Mouse (Mus musculus): ENCODE results near the gene Usp30. TPM values are rescaled to one million over a fixed set of nuclear protein-coding genes. Genes with fewer than 3 reads are reported as not detected.

The Usp30 gene
- polyA plus RNA-seq, 1 experiment = 35.0 TPM

GRCm38 (mm10) chr5:114155168-114155933 is 90.1 kb downstream of the Usp30 start:
- no peak for DNase-seq (ENCODE audit: low read depth)

DNA sequence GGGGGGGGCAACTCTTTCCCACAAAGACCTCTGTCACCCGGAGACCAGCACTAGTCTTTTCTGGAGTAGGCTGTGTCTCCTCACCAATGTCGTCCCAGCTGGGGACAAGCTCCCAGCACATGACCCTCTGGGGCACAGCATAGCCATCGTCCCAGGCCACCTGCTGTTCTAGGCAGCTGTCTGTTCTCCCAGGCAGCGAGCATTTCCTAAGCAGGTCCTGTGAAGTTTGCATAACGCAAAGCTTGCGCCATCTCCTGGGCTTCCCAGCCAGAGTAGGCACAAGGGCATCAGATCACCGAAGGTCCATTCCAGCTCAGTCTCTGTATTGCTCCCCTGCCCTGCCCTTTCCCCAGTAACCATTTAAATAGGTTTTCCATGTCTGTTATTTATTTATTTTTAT is 92.0 kb downstream of the Usp30 start:
- no peak for DNase-seq (ENCODE audit: low read depth)

DNA sequence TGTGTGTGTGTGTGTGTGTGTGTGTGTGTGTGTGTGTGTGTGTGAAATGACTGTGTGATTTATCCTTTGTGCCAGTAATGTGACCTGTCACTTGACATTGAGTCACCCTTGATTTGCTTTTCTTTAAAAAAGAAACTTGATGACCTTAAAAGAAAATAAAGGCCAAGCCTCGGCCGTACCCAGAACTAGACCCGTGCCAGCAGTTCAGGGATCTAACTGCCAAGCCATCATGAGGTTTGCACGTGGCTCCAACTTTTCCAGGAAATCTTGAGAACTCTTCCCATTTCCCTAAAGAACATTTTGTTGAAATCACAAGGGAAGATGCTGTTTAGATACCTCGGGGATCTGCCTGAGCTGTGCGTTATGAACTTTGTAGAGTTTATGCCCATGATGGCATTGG is 96.2 kb downstream of the Usp30 start:
- no peak for DNase-seq (ENCODE audit: low read depth)

DNA sequence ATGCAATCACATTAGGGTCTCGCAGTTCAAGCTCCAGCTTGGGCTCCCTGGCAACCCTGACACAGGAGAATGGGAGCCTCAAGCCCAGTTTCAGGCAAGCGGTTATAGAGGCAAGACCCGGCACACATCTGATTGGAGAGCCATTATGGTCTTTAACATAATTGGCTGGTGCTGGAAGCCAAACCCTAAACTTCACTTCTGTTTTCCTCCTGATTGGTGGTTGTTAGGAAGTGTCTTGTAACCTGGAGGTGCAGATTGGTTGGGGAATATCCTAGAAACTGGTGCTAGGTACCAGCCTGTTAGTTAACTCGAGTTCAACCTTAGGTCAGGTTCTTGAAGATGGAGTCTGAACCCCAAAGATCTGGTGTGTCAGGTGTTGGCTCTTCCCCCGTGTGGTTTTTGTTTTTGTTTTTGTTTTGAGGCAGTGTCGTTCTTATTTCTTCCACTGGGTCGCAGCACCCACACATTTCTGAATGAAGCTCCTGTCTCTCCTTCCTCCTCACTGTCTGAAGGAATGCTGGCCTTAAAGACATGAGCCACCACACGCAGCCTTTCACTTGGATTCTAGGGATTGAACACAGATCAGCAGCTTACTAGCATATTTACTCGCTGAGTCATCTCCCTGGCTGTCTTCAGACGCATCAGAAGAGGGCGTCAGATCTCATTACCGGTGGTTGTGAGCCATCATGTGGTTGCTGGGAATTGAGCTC is 97.0 kb downstream of the Usp30 start:
- DNase-seq (ENCODE audit: low read depth) = no peak

- no peak for DNase-seq (ENCODE audit: low read depth)
Observed at GRCm38 (mm10) chr5:114163117-114163696, 97.9 kb downstream of the Usp30 start.

- no peak for DNase-seq (ENCODE audit: low read depth)
Observed at GRCm38 (mm10) chr5:114170345-114170744, 105.1 kb downstream of the Usp30 start.

DNA sequence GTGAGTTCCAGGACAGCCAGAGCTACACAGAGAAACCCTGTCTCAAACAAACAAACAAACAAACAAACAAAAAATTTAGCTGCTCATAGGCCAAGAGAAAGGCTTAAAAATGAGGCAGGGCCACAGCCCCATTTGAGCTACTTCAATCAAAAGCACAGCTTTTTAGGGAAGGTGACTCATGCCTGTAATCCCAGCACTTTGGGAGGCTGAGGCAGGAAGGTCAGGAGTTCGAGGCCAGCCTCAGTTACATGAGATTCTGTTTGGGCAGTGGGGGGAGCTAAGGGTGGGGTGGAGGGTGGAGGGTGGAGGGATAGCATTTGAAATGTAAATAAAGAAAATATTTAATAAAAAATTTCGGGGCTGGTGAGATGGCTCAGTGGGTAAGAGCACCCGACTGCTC is 107.7 kb downstream of the Usp30 start:
- DNase-seq (ENCODE audit: low read depth) = no peak

GRCm38 (mm10) chr5:114173458-114173857 is 108.2 kb downstream of the Usp30 start:
- DNase-seq (ENCODE audit: low read depth) = no peak

GRCm38 (mm10) chr5:114173877-114174581 is 108.8 kb downstream of the Usp30 start:
- DNase-seq (ENCODE audit: low read depth) = no peak

Other genes with a start within 250 kb of the Usp30 start
- gene Selplg, start 232.8 kb upstream of the Usp30 start, polyA plus RNA-seq (2012; rRNA removed) = 20.9 and 22.3 TPM in 2 replicates
- 45.0 and 51.0 TPM in 2 replicates for gene Coro1c, start 156.7 kb upstream of the Usp30 start, polyA plus RNA-seq (2012; rRNA removed)
- 11.9 and 14.0 TPM in 2 replicates for gene Ssh1, start 71.6 kb upstream of the Usp30 start, polyA plus RNA-seq (2012; rRNA removed)
- 13.0 and 16.6 TPM in 2 replicates for gene Dao, start 61.8 kb upstream of the Usp30 start, polyA plus RNA-seq (2012; rRNA removed)
- 0.15 TPM in 2 replicates for gene Svop, start 26.1 kb downstream of the Usp30 start, polyA plus RNA-seq (2012; rRNA removed)
- 18.1 and 19.6 TPM in 2 replicates for gene Alkbh2, start 62.8 kb downstream of the Usp30 start, polyA plus RNA-seq (2012; rRNA removed)
- 5.8 and 6.1 TPM in 2 replicates for gene Ung, start 64.9 kb downstream of the Usp30 start, polyA plus RNA-seq (2012; rRNA removed)
- gene Acacb, start 81.1 kb downstream of the Usp30 start, polyA plus RNA-seq (2012; rRNA removed) = 15.1 and 18.5 TPM in 2 replicates
- gene Foxn4, start 208.3 kb downstream of the Usp30 start, polyA plus RNA-seq (2012; rRNA removed) = 0.03 and 0.24 TPM in 2 replicates
- gene Myo1h, start 223.7 kb downstream of the Usp30 start, polyA plus RNA-seq (2012; rRNA removed) = 0.77 and 1.1 TPM in 2 replicates

All from gonadal fat pad, adult 2 months (tissue).